Mouse (Mus musculus) retina, embryonic 14.5 days (tissue): Measurements from ENCODE around the gene Pcx.

ENCODE experiments used
- DNase-seq: peaks from one replicate; pipeline ENCODE4 v3.0.0-alpha.2; 2015; ENCODE audit warnings: low spot score

Pcx gene

GRCm38 (mm10) chr19:4509986-4510963, at the start of gene Pcx:
TSS of gene Pcx (plus strand) at chr19:4510472.
- DNase-seq, result peak; percentile 99

- DNase-seq, result no peak
Observed at GRCm38 (mm10) chr19:4461981-4462380, 48.3 kb upstream of the Pcx start.

GRCm38 (mm10) chr19:4464666-4465065, 45.6 kb upstream of the Pcx start:
- DNase-seq, result no peak

GRCm38 (mm10) chr19:4468363-4468762, 41.9 kb upstream of the Pcx start:
- peak; percentile 40 for DNase-seq

GRCm38 (mm10) chr19:4473549-4473948, 36.7 kb upstream of the Pcx start:
- no peak for DNase-seq

- DNase-seq, result no peak
Observed at GRCm38 (mm10) chr19:4474739-4475138, 35.5 kb upstream of the Pcx start.

GRCm38 (mm10) chr19:4475224-4475925, 34.9 kb upstream of the Pcx start:
- DNase-seq, result no peak

- DNase-seq, result peak; percentile 48
Observed at GRCm38 (mm10) chr19:4476601-4477257, 33.5 kb upstream of the Pcx start.

- no peak for DNase-seq
Observed at GRCm38 (mm10) chr19:4477345-4478189, 32.7 kb upstream of the Pcx start, which contains the start of gene Syt12. TSS of gene Syt12 (minus strand) at chr19:4477447.

- peak; percentile 35 for DNase-seq
Observed at GRCm38 (mm10) chr19:4478190-4478516, 32.1 kb upstream of the Pcx start.

- DNase-seq, result no peak
Observed at GRCm38 (mm10) chr19:4480041-4480440, 30.2 kb upstream of the Pcx start.

- DNase-seq, result no peak
Observed at GRCm38 (mm10) chr19:4481326-4481725, 28.9 kb upstream of the Pcx start.

GRCm38 (mm10) chr19:4482111-4482859, 28.0 kb upstream of the Pcx start:
- no peak for DNase-seq

GRCm38 (mm10) chr19:4485006-4485405, 25.3 kb upstream of the Pcx start:
- DNase-seq, result no peak

GRCm38 (mm10) chr19:4487877-4488276, 22.4 kb upstream of the Pcx start:
- DNase-seq, result no peak

GRCm38 (mm10) chr19:4491080-4491695, 19.1 kb upstream of the Pcx start:
- DNase-seq, result no peak

GRCm38 (mm10) chr19:4492526-4493296, 17.6 kb upstream of the Pcx start:
- DNase-seq, result no peak

- no peak for DNase-seq
Observed at GRCm38 (mm10) chr19:4494707-4495106, 15.6 kb upstream of the Pcx start.

GRCm38 (mm10) chr19:4495814-4496213, 14.5 kb upstream of the Pcx start:
- DNase-seq, result no peak
